7 mouse cellular contexts compared by ENCODE assay signal in the genomic region with DNA sequence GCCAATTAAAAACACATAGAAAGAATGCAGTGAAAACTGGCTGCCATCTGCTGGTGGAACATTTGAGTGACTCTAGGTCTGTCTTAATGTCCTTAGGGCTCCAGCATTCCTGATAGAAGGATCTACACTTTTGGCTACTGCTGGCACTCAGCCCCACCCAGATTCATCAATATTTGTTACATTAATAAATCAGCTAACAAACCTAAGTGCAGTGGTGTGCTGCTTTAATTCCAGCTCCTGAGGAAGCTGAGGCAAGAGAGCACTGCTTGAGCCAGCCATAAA. TPM values are rescaled to one million over a fixed set of nuclear protein-coding genes. Genes with fewer than 3 reads are reported as not detected.
DNase-seq lines count a peak whose midpoint lies in the region; ATAC-seq and TF ChIP-seq lines count a peak whose summit lies in the region.

No protein-coding gene starts in this region.

- DNase-seq in hindbrain, embryonic 10.5 days (ENCODE audit: low spot score), result peak; percentile 9
- DNase-seq in layer of hippocampus, adult 18-20 months (ENCODE audit: low spot score in 2 of 2), result peak; percentile 13 to 79
- peak; percentile 23 for DNase-seq in ovary, postnatal 14 days (ENCODE audit: low spot score)

- TF ChIP-seq EP300 in ES-Bruce4 (IDR thresholded peaks at IDR 0.05; ENCODE audit: insufficient read depth, low read depth, low read length), result no peak

- peak overlapping the region; percentile 37 for H3K4me2 ChIP-seq in embryonic facial prominence, embryonic 15.5 days (replicated peaks)
- H3K4me2 ChIP-seq in liver, embryonic 16.5 days (ENCODE audit: low read depth, low read length), result peak overlapping the region; percentile 24; the same call in 1 of the 2 replicates

- H3K4me1 ChIP-seq in ES-Bruce4 (ENCODE audit: control insufficient read depth, insufficient read depth, low read length), result no peaks in the 10 kb centered on the region
- H3K4me1 ChIP-seq in embryonic facial prominence, embryonic 15.5 days, result peaks cover 7% of the 10 kb centered on the region
- H3K4me1 ChIP-seq in hindbrain, embryonic 10.5 days (replicated peaks), result peaks cover 17% of the 10 kb centered on the region
- no peaks in the 10 kb centered on the region for H3K4me1 ChIP-seq in liver, embryonic 16.5 days (ENCODE audit: control insufficient read depth, low read depth, low read length)

- TF ChIP-seq POLR2A in ES-Bruce4 (IDR thresholded peaks at IDR 0.05; ENCODE audit: insufficient read depth, low read length), result no peak

- H3K27me3 ChIP-seq in ES-Bruce4 (ENCODE audit: control insufficient read depth, insufficient read depth, low read length, poor library complexity, severe bottlenecking), result no peaks in the 10 kb centered on the region
- H3K27me3 ChIP-seq in embryonic facial prominence, embryonic 15.5 days, result no peaks in the 10 kb centered on the region
- no peaks in the 10 kb centered on the region for H3K27me3 ChIP-seq in hindbrain, embryonic 10.5 days (ENCODE audit: insufficient read depth, poor library complexity, severe bottlenecking)
- no peaks in the 10 kb centered on the region for H3K27me3 ChIP-seq in liver, embryonic 16.5 days (ENCODE audit: control insufficient read depth, insufficient read depth, low read depth, low read length)

- no peak overlapping the region for H3K9ac ChIP-seq in ES-Bruce4 (ENCODE audit: low read depth, poor library complexity, severe bottlenecking)
- no peak overlapping the region for H3K9ac ChIP-seq in embryonic facial prominence, embryonic 15.5 days
- H3K9ac ChIP-seq in liver, embryonic 16.5 days (ENCODE audit: low read depth, low read length), result no peak overlapping the region

- ATAC-seq in activated CD4-positive, CD25-positive, alpha-beta regulatory T cell, adult 4 months, result peak; percentile 33
- ATAC-seq in embryonic facial prominence, embryonic 15.5 days (ENCODE audit: insufficient number of reproducible peaks, low FRiP score, low TSS enrichment, low read depth), result 0 out of 2 replicates have a peak, but pooled peaks have one; percentile 29
- ATAC-seq in liver, embryonic 16.5 days (ENCODE audit: low read depth), result peak; percentile 85

- H3K36me3 ChIP-seq in ES-Bruce4 (ENCODE audit: control insufficient read depth, insufficient read depth, low read length, poor library complexity, severe bottlenecking), result no peaks in the 10 kb centered on the region
- no peaks in the 10 kb centered on the region for H3K36me3 ChIP-seq in embryonic facial prominence, embryonic 15.5 days
- no peaks in the 10 kb centered on the region for H3K36me3 ChIP-seq in hindbrain, embryonic 10.5 days
- no peaks in the 10 kb centered on the region for H3K36me3 ChIP-seq in liver, embryonic 16.5 days (ENCODE audit: control insufficient read depth, insufficient read depth)

- no peak overlapping the region for H3K4me3 ChIP-seq in ES-Bruce4 (ENCODE audit: low read depth, low read length)
- H3K4me3 ChIP-seq in embryonic facial prominence, embryonic 15.5 days (replicated peaks), result peak overlapping the region; percentile 21; the same call in 1 of the 2 replicates
- no peak overlapping the region for H3K4me3 ChIP-seq in hindbrain, embryonic 10.5 days
- no peak overlapping the region for H3K4me3 ChIP-seq in liver, embryonic 16.5 days (ENCODE audit: low read depth, low read length)

- no peaks in the 10 kb centered on the region for H3K9me3 ChIP-seq in ES-Bruce4 (replicated peaks; ENCODE audit: control insufficient read depth, insufficient read depth, low read length, poor library complexity, severe bottlenecking)
- no peaks in the 10 kb centered on the region for H3K9me3 ChIP-seq in embryonic facial prominence, embryonic 15.5 days (replicated peaks)
- no peaks in the 10 kb centered on the region for H3K9me3 ChIP-seq in hindbrain, embryonic 10.5 days
- H3K9me3 ChIP-seq in liver, embryonic 16.5 days (replicated peaks; ENCODE audit: control insufficient read depth, low read length), result no peaks in the 10 kb centered on the region

- peak; percentile 15 for TF ChIP-seq CTCF in ES-Bruce4 (IDR thresholded peaks at IDR 0.05; ENCODE audit: low read depth, low read length)

- H3K27ac ChIP-seq in ES-Bruce4 (ENCODE audit: insufficient read depth, low read length), result no peak overlapping the region
- no peak overlapping the region for H3K27ac ChIP-seq in embryonic facial prominence, embryonic 15.5 days (replicated peaks)
- H3K27ac ChIP-seq in hindbrain, embryonic 10.5 days, result no peak overlapping the region; the same call in 1 of the 2 replicates
- no peak overlapping the region for H3K27ac ChIP-seq in liver, embryonic 16.5 days (ENCODE audit: low read length)

RNA-seq across cellular contexts. Expression of a gene that starts 32.7 kb away (rescaled TPM):
- 55.8 and 58.3 TPM in 2 replicates for polyA plus RNA-seq in ES-Bruce4 (2011; ENCODE audit: insufficient read depth, insufficient read length, low read depth, missing spikeins)
- 10 to 100 TPM; 39.2 to 41.8 TPM for polyA plus RNA-seq in activated CD4-positive, CD25-positive, alpha-beta regulatory T cell, adult 4 months (2017; shearing (Covaris generic))
- polyA plus RNA-seq in embryonic facial prominence, embryonic 15.5 days (2015; fragmentation: Nextera tagmentation; extraction: Ambion mirVana), result 87.8 and 91.4 TPM in 2 replicates
- polyA plus RNA-seq in hindbrain, embryonic 10.5 days (2016; fragmentation: Nextera tagmentation; extraction: Ambion mirVana), result 40.9 and 43.7 TPM in 2 replicates
- total RNA-seq in layer of hippocampus, adult 18-20 months (2021), result 10 to 100 TPM; 34.1 to 36.2 TPM
- polyA plus RNA-seq in liver, embryonic 16.5 days (2015; fragmentation: Nextera tagmentation; extraction: Ambion mirVana), result 175 and 181 TPM in 2 replicates

RNA-seq across cellular contexts. Expression of a gene that starts 49.4 kb away (rescaled TPM):
- not detected in 2 replicates for polyA plus RNA-seq in ES-Bruce4 (2011; ENCODE audit: insufficient read depth, insufficient read length, low read depth, missing spikeins)
- not detected for polyA plus RNA-seq in activated CD4-positive, CD25-positive, alpha-beta regulatory T cell, adult 4 months (2017; shearing (Covaris generic))
- 588 and 776 TPM in 2 replicates for polyA plus RNA-seq in embryonic facial prominence, embryonic 15.5 days (2015; fragmentation: Nextera tagmentation; extraction: Ambion mirVana)
- 1.4 and 2.1 TPM in 2 replicates for polyA plus RNA-seq in hindbrain, embryonic 10.5 days (2016; fragmentation: Nextera tagmentation; extraction: Ambion mirVana)
- under 1 TPM in 1 of 2 experiments, not detected in 1; 0.86 TPM for total RNA-seq in layer of hippocampus, adult 18-20 months (2021)
- 37.0 and 86.2 TPM in 2 replicates for polyA plus RNA-seq in liver, embryonic 16.5 days (2015; fragmentation: Nextera tagmentation; extraction: Ambion mirVana)

Comparison
In these comparisons a context has a peak if more than half of its experiments do, and no peak if none do; other contexts are left out.
1. ATAC-seq: peak in every context shown above with its lines; median percentile 85 in liver, embryonic 16.5 days; 33 in activated CD4-positive, CD25-positive, alpha-beta regulatory T cell, adult 4 months; 29 in embryonic facial prominence, embryonic 15.5 days.
2. RNA of a gene that starts 49.4 kb away (polyA plus RNA-seq): 588 to 776 TPM in embryonic facial prominence, embryonic 15.5 days and 37.0 to 86.2 TPM in liver, embryonic 16.5 days; 1.4 to 2.1 TPM in hindbrain, embryonic 10.5 days, not detected in ES-Bruce4 and not detected in activated CD4-positive, CD25-positive, alpha-beta regulatory T cell, adult 4 months; every median in the first group is over 10 times any median in the second.
3. Peak in every context shown above with its lines, with median percentiles within 50 percentile points of each other: DNase-seq.